In the genomic region with DNA sequence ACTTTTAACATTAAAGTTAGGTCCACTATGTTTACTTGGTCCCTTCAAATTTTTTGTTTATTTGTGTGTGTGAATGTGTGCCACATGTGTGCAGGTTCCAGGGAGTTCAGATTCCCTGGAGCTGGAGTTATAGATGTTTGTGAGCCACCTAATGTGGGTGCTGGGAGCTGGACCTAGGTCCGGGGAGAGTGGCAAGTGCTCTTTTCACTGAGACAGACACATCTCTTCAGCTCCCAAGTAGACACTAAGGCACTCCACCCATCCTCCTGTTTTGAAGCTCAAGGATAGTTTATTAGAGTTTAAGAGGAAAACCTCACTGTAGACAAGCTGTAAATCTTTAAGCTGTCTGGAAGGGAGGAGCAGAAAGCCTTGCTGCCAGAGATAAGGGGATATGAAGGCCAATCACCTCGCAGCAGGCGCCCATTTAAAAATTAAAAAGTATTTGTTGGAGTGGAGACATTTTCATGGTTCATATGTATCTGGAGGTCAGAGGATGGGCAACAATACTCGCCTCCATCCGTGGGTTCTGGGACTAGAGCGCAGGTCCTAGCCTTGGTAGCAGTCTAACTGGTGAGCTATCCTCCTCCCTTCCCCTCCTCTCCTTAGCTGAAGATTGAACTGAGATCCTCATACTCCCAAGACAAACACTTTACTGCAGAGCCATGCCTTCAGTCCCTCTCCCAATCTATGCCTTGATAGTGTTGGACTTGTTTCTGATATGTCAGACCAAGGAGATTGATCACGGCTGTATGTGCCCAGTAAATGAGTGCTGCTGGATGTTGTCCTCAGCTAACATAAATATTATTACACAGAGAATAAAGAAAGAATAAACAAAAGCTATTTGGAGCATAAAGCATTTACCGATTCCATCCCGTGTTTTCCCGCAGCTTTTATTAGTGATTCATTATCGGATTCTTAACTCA, we compare ENCODE assay signal across 8 mouse cellular contexts. TPM values are rescaled to one million over a fixed set of nuclear protein-coding genes. Genes with fewer than 3 reads are reported as not detected.
A peak's percentile ranks its signal among the peaks of the same experiment; 100 is the strongest.
DNase-seq lines count a peak whose midpoint lies in the region; ATAC-seq and TF ChIP-seq lines count a peak whose summit lies in the region.

No protein-coding gene starts in this region.

- peak overlapping the region; percentile 64; the same call in 1 of the 2 replicates for H3K9ac ChIP-seq in lung, embryonic 14.5 days
- no peak overlapping the region for H3K9ac ChIP-seq in embryonic facial prominence, embryonic 13.5 days
- no peak overlapping the region for H3K9ac ChIP-seq in hindbrain, embryonic 15.5 days

- no peaks in the 10 kb centered on the region for H3K27me3 ChIP-seq in lung, embryonic 14.5 days (ENCODE audit: insufficient read depth, low read length)
- H3K27me3 ChIP-seq in embryonic facial prominence, embryonic 13.5 days, result no peaks in the 10 kb centered on the region
- no peaks in the 10 kb centered on the region for H3K27me3 ChIP-seq in hindbrain, embryonic 15.5 days
- H3K27me3 ChIP-seq in thymus, adult 2 months (ENCODE audit: control insufficient read depth, insufficient read depth, low read length), result no peaks in the 10 kb centered on the region

- peaks cover 20% of the 10 kb centered on the region; the same call in 1 of the 2 replicates for H3K4me1 ChIP-seq in lung, embryonic 14.5 days (ENCODE audit: insufficient read depth)
- peaks cover 21% of the 10 kb centered on the region for H3K4me1 ChIP-seq in embryonic facial prominence, embryonic 13.5 days
- H3K4me1 ChIP-seq in hindbrain, embryonic 15.5 days (replicated peaks), result peaks cover 6% of the 10 kb centered on the region
- H3K4me1 ChIP-seq in thymus, adult 2 months (replicated peaks; ENCODE audit: control insufficient read depth, insufficient read depth, low read length), result peaks cover 5% of the 10 kb centered on the region; the same call in 1 of the 2 replicates

- H3K27ac ChIP-seq in lung, embryonic 14.5 days (ENCODE audit: low read depth), result peak overlapping the region; percentile 89
- no peak overlapping the region for H3K27ac ChIP-seq in embryonic facial prominence, embryonic 13.5 days
- no peak overlapping the region for H3K27ac ChIP-seq in hindbrain, embryonic 15.5 days (replicated peaks)
- H3K27ac ChIP-seq in thymus, adult 2 months (ENCODE audit: control insufficient read depth, insufficient read depth, low read length), result no peak overlapping the region

- H3K4me2 ChIP-seq in lung, embryonic 14.5 days, result peak overlapping the region; percentile 83
- peak overlapping the region; percentile 75 for H3K4me2 ChIP-seq in embryonic facial prominence, embryonic 13.5 days
- H3K4me2 ChIP-seq in hindbrain, embryonic 15.5 days, result peak overlapping the region; percentile 73

- no peaks in the 10 kb centered on the region for H3K9me3 ChIP-seq in lung, embryonic 14.5 days (ENCODE audit: low read depth, low read length)
- H3K9me3 ChIP-seq in embryonic facial prominence, embryonic 13.5 days, result no peaks in the 10 kb centered on the region
- no peaks in the 10 kb centered on the region for H3K9me3 ChIP-seq in hindbrain, embryonic 15.5 days

- WGBS in lung, embryonic 14.5 days, result 19% methylated on average over 11 of the region's 11 CpGs
- 63% methylated on average over 11 of the region's 11 CpGs for WGBS in embryonic facial prominence, embryonic 13.5 days
- WGBS in hindbrain, embryonic 15.5 days, result 63% methylated on average over 11 of the region's 11 CpGs
- 81% methylated on average over 11 of the region's 11 CpGs for WGBS in thymus, adult 2 months

- no peak for TF ChIP-seq POLR2A in thymus, adult 2 months (IDR thresholded peaks at IDR 0.05; ENCODE audit: control insufficient read depth, extremely low read depth, insufficient read depth, low read length, poor library complexity)

- peak overlapping the region; percentile 60 for H3K4me3 ChIP-seq in lung, embryonic 14.5 days (ENCODE audit: low read depth, low read length)
- peak overlapping the region; percentile 68; the same call in 1 of the 2 replicates for H3K4me3 ChIP-seq in embryonic facial prominence, embryonic 13.5 days
- H3K4me3 ChIP-seq in hindbrain, embryonic 15.5 days, result peak overlapping the region; percentile 64; the same call in 1 of the 2 replicates
- no peak overlapping the region for H3K4me3 ChIP-seq in thymus, adult 2 months (ENCODE audit: control insufficient read depth, insufficient read depth, low read length)

- DNase-seq in lung, embryonic 14.5 days, result peak; percentile 54
- no peak for DNase-seq in lung, postnatal 36 days
- no peak for DNase-seq in thymus, postnatal 14 days
- no peak for DNase-seq in thymus, adult 2 months

- H3K36me3 ChIP-seq in lung, embryonic 14.5 days (ENCODE audit: insufficient read depth), result no peaks in the 10 kb centered on the region
- no peaks in the 10 kb centered on the region for H3K36me3 ChIP-seq in embryonic facial prominence, embryonic 13.5 days
- H3K36me3 ChIP-seq in hindbrain, embryonic 15.5 days, result no peaks in the 10 kb centered on the region
- no peaks in the 10 kb centered on the region for H3K36me3 ChIP-seq in thymus, adult 2 months (ENCODE audit: control insufficient read depth, insufficient read depth, low read length)

- no peak for TF ChIP-seq CTCF in lung, embryonic 14.5 days (IDR thresholded peaks at IDR 0.05; ENCODE audit: low read depth)
- no peak for TF ChIP-seq CTCF in thymus, adult 2 months (IDR thresholded peaks at IDR 0.05; ENCODE audit: borderline replicate concordance, control insufficient read depth, extremely low read depth, insufficient read depth, low read length, poor library complexity)

- ATAC-seq in lung, embryonic 14.5 days (ENCODE audit: insufficient read depth), result 0 out of 2 replicates have a peak, but pooled peaks have one; percentile 21
- ATAC-seq in embryonic facial prominence, embryonic 13.5 days (ENCODE audit: insufficient number of reproducible peaks, insufficient read depth, low FRiP score, low TSS enrichment, low read depth), result no peak
- ATAC-seq in hindbrain, embryonic 15.5 days (ENCODE audit: low FRiP score, low read depth), result no peak
- peak; percentile 61 for ATAC-seq in megakaryocyte-erythroid progenitor cell, adult 5-6 weeks (replicated peaks; ENCODE audit: low FRiP score, low TSS enrichment, poor library complexity, severe bottlenecking)
- no peak for ATAC-seq in granulocyte monocyte progenitor cell, adult 5-6 weeks (replicated peaks; ENCODE audit: poor library complexity, severe bottlenecking)

RNA-seq across cellular contexts. Expression of gene Adk, which starts 22.3 kb away (rescaled TPM):
- polyA plus RNA-seq in lung, embryonic 14.5 days (2014; fragmentation: Nextera tagmentation; extraction: Ambion mirVana), result 218 and 229 TPM in 2 replicates
- polyA plus RNA-seq in embryonic facial prominence, embryonic 13.5 days (2015; fragmentation: Nextera tagmentation; extraction: Ambion mirVana), result 162 and 168 TPM in 2 replicates
- polyA plus RNA-seq in hindbrain, embryonic 15.5 days (2015; fragmentation: Nextera tagmentation; extraction: Ambion mirVana), result 40.4 and 47.6 TPM in 2 replicates
- total RNA-seq in megakaryocyte-erythroid progenitor cell, adult 5-6 weeks (2014; fragmentation: Nextera tagmentation), result 122 and 138 TPM in 2 replicates
- 168 and 190 TPM in 2 replicates for total RNA-seq in megakaryocyte-erythroid progenitor cell, adult 5-6 weeks (2017)
- 12.7 and 18.5 TPM in 2 replicates for polyA plus RNA-seq in thymus, adult 2 months (2012; rRNA removed)
- 69.1 and 73.1 TPM in 2 replicates for total RNA-seq in granulocyte monocyte progenitor cell, adult 5-6 weeks (2014; fragmentation: Nextera tagmentation)
- 96.7 and 125 TPM in 2 replicates for total RNA-seq in granulocyte monocyte progenitor cell, adult 5-6 weeks (2017)

RNA-seq across cellular contexts. Expression of gene Ap3m1, which starts 22.4 kb away (rescaled TPM):
- 82.5 and 86.9 TPM in 2 replicates for polyA plus RNA-seq in lung, embryonic 14.5 days (2014; fragmentation: Nextera tagmentation; extraction: Ambion mirVana)
- 69.4 and 81.7 TPM in 2 replicates for polyA plus RNA-seq in embryonic facial prominence, embryonic 13.5 days (2015; fragmentation: Nextera tagmentation; extraction: Ambion mirVana)
- polyA plus RNA-seq in hindbrain, embryonic 15.5 days (2015; fragmentation: Nextera tagmentation; extraction: Ambion mirVana), result 73.2 and 76.4 TPM in 2 replicates
- 35.0 and 45.5 TPM in 2 replicates for total RNA-seq in megakaryocyte-erythroid progenitor cell, adult 5-6 weeks (2014; fragmentation: Nextera tagmentation)
- total RNA-seq in megakaryocyte-erythroid progenitor cell, adult 5-6 weeks (2017), result 35.5 and 47.5 TPM in 2 replicates
- polyA plus RNA-seq in thymus, adult 2 months (2012; rRNA removed), result 28.5 and 34.1 TPM in 2 replicates
- 54.1 and 71.7 TPM in 2 replicates for total RNA-seq in granulocyte monocyte progenitor cell, adult 5-6 weeks (2014; fragmentation: Nextera tagmentation)
- total RNA-seq in granulocyte monocyte progenitor cell, adult 5-6 weeks (2017), result 66.0 and 83.4 TPM in 2 replicates

Comparison
In these comparisons a context has a peak if more than half of its experiments do, and no peak if none do; other contexts are left out.
1. ATAC-seq: peak in lung, embryonic 14.5 days (single experiment) and megakaryocyte-erythroid progenitor cell, adult 5-6 weeks (single experiment); none in embryonic facial prominence, embryonic 13.5 days (single experiment), hindbrain, embryonic 15.5 days (single experiment) and granulocyte monocyte progenitor cell, adult 5-6 weeks (single experiment).
2. Peak in every context shown above with its lines, with median percentiles within 50 percentile points of each other: H3K4me2 ChIP-seq.